Mouse (Mus musculus) olfactory bulb, adult 2 months (tissue): ENCODE results near the gene Ccdc14. TPM values are rescaled to one million over a fixed set of nuclear protein-coding genes. Genes with fewer than 3 reads are reported as not detected.
"Not testable (repeated sequence)": the region's sequence is repeated elsewhere in the genome, so short reads cannot be mapped to it uniquely, and the experiment has no call there.

Source experiments
- H3K27ac ChIP-seq: fragments of 200-500 bp; 2 replicates; pipeline ENCODE4 v1.5.1; 2012; ENCODE audit warnings: low read depth, low read length; ENCODE audit not compliant: insufficient read depth
- H3K4me1 ChIP-seq: fragments of 200-500 bp; 2 replicates; pipeline ENCODE4 v1.6.1; 2012; ENCODE audit warnings: low read length; ENCODE audit not compliant: control insufficient read depth, insufficient read depth
- H3K4me3 ChIP-seq: fragments of 200-500 bp; 2 replicates; pipeline ENCODE4 v1.5.1; 2012; ENCODE audit warnings: mild to moderate bottlenecking, low read depth, low read length, moderate library complexity; ENCODE audit not compliant: insufficient read depth
- CTCF ChIP-seq: fragments of 200-500 bp; IDR thresholded peaks from 2 replicates; pipeline ENCODE4 v1.5.1; 2012; ENCODE audit warnings: low read depth, mild to moderate bottlenecking, low read length, moderate library complexity; ENCODE audit not compliant: insufficient read depth
- POLR2A ChIP-seq: fragments of 200-500 bp; IDR thresholded peaks from 2 replicates; pipeline ENCODE4 v1.6.1; 2012; ENCODE audit warnings: mild to moderate bottlenecking, low read depth, low read length, moderate library complexity; ENCODE audit not compliant: insufficient read depth
- WGBS: fragments of 180-500 bp; shearing (Covaris S2); methylation state at CpG from one replicate; pipeline ENCODE4 v1.1.7; 2018; 5-methylcytosine and 5-hydroxymethylcytosine counted together
- polyA plus RNA-seq: library from polyadenylated mRNA; stranded (reverse); fragments of >200 nt; gene quantifications from 2 replicates; pipeline ENCODE4 v1.2.4, GENCODE M21; 2012; ENCODE audit warnings: low replicate concordance; ENCODE audit not compliant: missing spikeins, insufficient read depth, insufficient read length

Gene Ccdc14
- polyA plus RNA-seq, 1 experiment: not detected

DNA sequence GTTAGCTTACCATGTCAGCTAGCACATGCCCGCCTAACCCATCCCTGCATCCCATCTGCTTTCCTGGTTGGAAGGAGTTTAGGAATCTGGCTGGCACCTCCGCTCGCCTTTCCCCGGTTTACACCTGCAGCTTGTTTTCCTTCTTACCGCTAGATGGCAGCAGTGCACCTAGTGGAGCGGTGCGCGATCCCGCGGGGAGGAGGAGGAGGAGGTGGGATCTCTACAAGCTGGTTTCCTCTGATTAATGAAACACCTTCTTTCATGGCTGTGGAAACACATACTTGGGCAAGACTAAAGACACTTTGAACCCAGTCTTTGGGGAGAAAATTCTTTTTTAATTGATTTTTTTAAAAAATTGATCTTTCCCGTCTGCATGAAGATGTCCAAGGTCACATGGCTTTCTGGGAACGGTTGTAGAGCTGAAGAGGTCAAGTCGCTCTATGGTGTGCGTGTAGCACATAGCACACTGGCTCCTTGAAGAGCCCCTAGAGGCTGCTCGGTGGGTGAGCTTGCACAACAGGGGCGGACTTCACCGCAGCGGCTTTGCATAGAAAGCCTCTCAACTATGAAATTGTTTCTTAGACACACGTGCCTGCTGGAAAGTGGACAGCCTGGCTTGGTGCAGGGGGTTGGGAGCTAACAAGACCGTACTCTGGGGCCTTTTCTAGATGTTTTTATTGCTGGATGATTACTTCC, 23.2 kb upstream of the Ccdc14 start:
- Histone ChIP-seq H3K27ac (no peak overlapping the region), H3K4me3 (no peak overlapping the region), H3K4me1 (0 out of 2 replicates have a peak, but pooled peaks cover 2% of the 10 kb centered on the region)
- 3% methylated on average over 20 of the region's 20 CpGs for WGBS
- no peak for TF ChIP-seq POLR2A
- TF ChIP-seq CTCF: peak; percentile 86

DNA sequence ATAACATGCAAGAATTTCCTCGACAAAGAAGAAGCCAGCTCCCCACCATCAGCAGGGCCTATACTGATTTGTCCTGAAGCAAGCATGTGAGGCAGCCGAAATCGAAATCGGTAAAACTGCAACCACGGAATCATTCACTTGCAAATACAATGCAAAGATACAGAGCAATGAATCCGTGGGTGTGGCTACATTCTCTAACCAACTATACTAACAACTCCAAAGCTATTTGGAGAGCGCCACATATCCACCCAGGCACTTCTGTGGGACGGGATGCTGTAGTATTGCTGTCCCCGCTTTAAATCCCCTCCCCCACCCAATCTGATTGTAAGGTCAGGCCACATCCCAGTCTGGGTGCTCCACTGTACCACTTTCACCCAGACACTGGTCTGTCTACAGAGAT, 22.1 kb upstream of the Ccdc14 start:
- 85% methylated on average over 9 of the region's 9 CpGs for WGBS
- H3K4me3 ChIP-seq: no peak overlapping the region
- H3K27ac ChIP-seq: no peak overlapping the region
- 0 out of 2 replicates have a peak, but pooled peaks cover 2% of the 10 kb centered on the region for H3K4me1 ChIP-seq
- TF ChIP-seq POLR2A (no peak), CTCF (no peak)

DNA sequence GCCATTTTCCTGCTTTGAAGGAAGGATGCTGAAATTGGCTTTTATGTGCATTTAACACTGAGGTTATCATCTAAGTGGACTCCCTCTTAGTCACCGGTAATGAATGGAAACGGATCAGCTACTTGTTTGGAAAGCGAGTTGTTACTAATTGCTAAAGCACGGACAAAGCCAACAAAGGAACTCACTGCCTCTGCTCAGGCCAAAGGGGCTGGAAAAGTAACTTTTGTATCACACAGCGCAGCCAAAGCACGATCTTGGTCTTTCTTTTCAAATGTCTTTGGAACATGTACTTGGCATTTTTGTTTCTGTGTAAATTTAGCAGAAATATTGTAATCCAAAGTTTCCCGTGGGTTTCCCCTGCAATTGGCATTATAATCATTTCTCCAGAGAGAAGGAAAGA, 18.4 kb upstream of the Ccdc14 start:
- Histone ChIP-seq H3K4me1 (0 out of 2 replicates have a peak, but pooled peaks cover 2% of the 10 kb centered on the region), H3K27ac (no peak overlapping the region), H3K4me3 (no peak overlapping the region)
- WGBS: 61% methylated on average over 7 of the region's 7 CpGs
- TF ChIP-seq POLR2A: no peak
- TF ChIP-seq CTCF: no peak

DNA sequence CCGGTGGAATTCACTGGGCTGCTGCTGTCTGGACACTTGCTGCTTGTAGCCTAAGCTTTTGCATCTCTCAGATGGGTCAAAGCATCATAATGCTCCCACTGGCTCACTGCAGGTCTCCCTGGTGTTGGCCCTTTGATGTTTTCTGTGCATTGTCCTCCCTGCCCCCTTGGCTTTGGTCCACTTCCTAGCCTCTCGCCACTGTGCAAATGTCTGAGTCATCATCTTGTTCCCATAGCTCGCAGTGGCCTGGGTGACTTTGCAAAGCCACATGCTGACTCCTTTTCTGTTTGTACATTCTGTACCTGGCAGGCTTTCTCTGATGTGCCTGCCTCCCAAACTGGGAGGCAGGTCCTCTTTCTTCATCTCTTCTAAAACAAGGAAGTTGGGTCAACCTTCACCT, 17.6 kb upstream of the Ccdc14 start:
- Histone ChIP-seq H3K4me3 (no peak overlapping the region), H3K4me1 (no peaks in the 10 kb centered on the region), H3K27ac (no peak overlapping the region)
- TF ChIP-seq CTCF (no peak), POLR2A (no peak)
- 65% methylated on average over 3 of the region's 3 CpGs for WGBS

DNA sequence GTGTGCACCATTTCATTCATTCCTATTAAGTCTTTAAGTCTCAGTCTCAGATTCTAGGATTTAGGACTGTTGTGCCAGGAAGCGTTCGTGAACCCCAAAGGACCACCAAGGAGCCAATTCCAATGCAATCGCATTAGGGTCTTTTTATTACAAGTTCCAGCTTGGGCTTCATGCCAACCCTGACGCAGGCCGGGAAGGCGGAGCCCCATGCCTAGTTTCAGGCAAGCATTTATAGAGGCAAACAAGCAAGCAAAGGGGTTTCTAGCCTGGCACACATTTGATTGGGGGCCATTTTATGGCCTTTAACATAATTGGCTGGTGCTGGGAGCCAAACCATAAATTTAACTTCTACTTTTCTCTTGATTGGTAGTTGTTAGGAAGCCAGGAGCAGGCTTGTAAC, 16.1 kb upstream of the Ccdc14 start:
- no peak overlapping the region for H3K27ac ChIP-seq
- TF ChIP-seq POLR2A (no peak), CTCF (no peak)
- WGBS: 50% methylated on average over 6 of the region's 6 CpGs
- H3K4me3 ChIP-seq: no peak overlapping the region
- H3K4me1 ChIP-seq: no peaks in the 10 kb centered on the region

DNA sequence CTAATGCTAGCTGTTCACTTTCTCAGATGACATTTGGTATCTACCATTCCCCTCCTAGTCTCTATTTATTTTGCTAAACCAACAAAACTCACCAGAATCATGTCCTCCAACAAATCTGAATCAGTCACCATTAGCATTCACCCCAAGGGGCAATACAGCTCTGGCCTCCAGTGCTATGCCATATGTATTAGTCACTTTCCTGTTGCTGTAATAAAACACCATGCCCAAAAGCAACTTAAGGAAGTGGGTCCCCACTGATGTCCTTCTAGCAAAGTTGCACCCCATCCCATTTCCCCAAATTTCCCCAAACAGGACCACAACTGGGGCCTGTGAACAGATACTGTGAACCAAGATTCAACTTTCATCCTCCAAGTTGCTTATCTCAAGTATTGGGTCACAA, 8.6 kb upstream of the Ccdc14 start:
- Histone ChIP-seq H3K4me1 (no peaks in the 10 kb centered on the region), H3K27ac (no peak overlapping the region), H3K4me3 (no peak overlapping the region)
- no peak for TF ChIP-seq CTCF

DNA sequence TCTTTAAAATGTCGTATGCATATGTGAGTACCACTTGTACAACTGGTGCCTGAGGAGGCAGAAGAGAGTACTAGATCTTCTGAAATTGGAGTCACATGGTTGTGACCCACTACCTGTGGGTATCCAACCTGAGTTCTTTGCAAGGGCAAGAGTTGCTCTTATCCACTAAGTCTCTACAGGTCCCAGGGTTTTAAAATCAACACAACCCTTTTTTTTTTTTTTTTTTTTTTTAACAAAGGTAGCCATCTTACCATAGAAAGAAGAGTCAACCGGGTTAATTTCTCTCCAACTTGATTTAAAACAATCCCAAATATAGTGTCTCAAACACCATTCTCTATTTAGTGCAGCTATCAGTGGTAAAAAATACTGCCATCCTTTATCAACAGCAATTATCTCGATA, 537 bp upstream of the Ccdc14 start:
- no peak for TF ChIP-seq CTCF
- no peak for TF ChIP-seq POLR2A
- WGBS: 61% methylated on average over 3 of the region's 3 CpGs
- Histone ChIP-seq H3K4me1 (peaks cover 3% of the 10 kb centered on the region; the same call in 1 of the 2 replicates), H3K4me3 (no peak overlapping the region), H3K27ac (no peak overlapping the region)

DNA sequence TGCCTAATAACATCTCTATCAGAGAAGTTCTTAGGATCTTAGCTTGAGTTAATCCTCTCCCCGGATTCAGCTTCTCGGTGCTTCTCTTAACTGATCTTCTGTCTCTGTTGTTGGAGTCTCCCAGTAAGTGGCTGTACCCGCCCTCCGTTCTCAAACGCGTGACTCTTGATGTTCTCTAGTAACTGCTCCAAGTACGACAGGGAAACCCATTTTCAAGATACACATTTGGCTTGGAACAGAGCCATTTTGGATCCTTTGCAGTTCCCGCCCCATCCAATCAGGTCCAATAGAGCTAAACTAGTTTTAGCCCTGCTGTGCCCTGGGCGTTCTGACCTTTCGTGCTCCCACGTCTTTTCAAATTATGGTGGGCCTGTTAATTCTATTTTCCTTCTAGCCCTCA, 740 bp downstream of the Ccdc14 start:
- peak overlapping the region; percentile 87 for H3K4me3 ChIP-seq
- TF ChIP-seq CTCF (no peak), POLR2A (no peak)
- no peak overlapping the region for H3K27ac ChIP-seq
- 9% methylated on average over 11 of the region's 11 CpGs for WGBS
- peaks cover 3% of the 10 kb centered on the region; the same call in 1 of the 2 replicates for H3K4me1 ChIP-seq

DNA sequence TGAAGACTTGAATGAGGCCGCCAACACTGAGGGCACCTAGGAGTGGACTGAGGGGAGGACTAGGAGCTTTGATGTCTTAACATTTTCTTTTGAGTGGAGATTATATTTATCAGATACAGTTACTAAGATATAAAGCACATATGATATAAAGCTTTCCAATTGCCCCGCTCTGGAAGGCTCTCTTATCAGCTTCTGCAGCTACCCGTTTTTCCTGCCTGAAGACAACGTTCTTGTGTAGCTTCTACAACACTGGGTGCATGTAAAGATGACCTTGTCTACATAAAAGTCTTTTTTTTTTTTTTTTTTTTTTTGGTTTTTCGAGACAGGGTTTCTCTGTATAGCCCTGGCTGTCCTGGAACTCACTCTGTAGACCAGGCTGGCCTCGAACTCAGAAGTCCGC, 4.1 kb downstream of the Ccdc14 start:
- Histone ChIP-seq H3K4me1 (peaks cover 3% of the 10 kb centered on the region; the same call in 1 of the 2 replicates), H3K4me3 (no peak overlapping the region), H3K27ac (no peak overlapping the region)
- whole genome bisulfite sequencing: 86% methylated on average over 7 of the region's 7 CpGs
- TF ChIP-seq CTCF: no peak
- no peak for TF ChIP-seq POLR2A

DNA sequence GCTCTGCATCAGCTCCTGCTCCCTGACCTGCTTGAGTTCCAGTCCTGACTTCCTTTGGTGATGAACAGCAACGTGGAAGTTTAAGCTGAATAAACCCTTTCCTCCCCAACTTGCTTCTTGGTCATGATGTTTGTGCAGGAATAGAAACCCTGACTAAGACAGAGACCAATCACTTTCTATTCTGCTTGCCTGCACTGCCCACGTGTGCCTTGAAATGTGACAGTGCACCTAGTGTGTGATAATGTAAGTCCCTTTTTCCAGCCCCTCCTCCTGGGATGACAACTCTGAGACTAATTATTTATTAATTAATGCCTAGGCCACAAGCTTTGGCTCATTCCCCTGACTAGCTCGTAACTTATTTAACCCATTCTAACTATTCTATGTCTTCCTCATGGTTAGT, 8.3 kb downstream of the Ccdc14 start:
- H3K27ac ChIP-seq, H3K4me1 ChIP-seq, H3K4me3 ChIP-seq: not testable (repeated sequence)
- 75% methylated on average over 3 of the region's 3 CpGs for WGBS
